Mouse (Mus musculus) heart, embryonic 14.5 days (tissue): ENCODE measurements at regions not wholly inside any gene's neighbourhood (a gene's known extent, or its start where the extent isn't known, plus 50 kb on each side); places are given as distances from the start of the nearest gene placed in this dataset.

Source experiments
- ATAC-seq: fragments of 200-750 bp; cut with Nextera tagmentation; 2 replicates; pipeline ENCODE4 v1.8.0; 2017; ENCODE audit warnings: low read depth, moderate TSS enrichment; ENCODE audit not compliant: insufficient number of reproducible peaks, insufficient read depth, low FRiP score
- H3K27ac ChIP-seq, 2 experiments: fragments of 200-500 bp in 1 of 2; fragments of 300-500 bp in 1 of 2; sonication (generic) in 1 of 2; replicated peaks in 1 of 2; 2 replicates each; pipeline ENCODE4 v1.5.1; 2012 to 2014; ENCODE audit warnings: low read depth in 2 of 2, low read length in 2 of 2, control low read depth in 1 of 2, mild to moderate bottlenecking in 1 of 2, mixed read lengths in 1 of 2; ENCODE audit not compliant: control insufficient read depth in 1 of 2, insufficient read depth in 1 of 2
- H3K27me3 ChIP-seq: fragments of 300-500 bp; sonication (generic); 2 replicates; pipeline ENCODE4 v1.6.1; 2014; ENCODE audit warnings: mild to moderate bottlenecking, low read length, control low read depth; ENCODE audit not compliant: control insufficient read depth, insufficient read depth
- H3K36me3 ChIP-seq: fragments of 300-500 bp; sonication (generic); 2 replicates; pipeline ENCODE4 v1.6.1; 2014; ENCODE audit warnings: mild to moderate bottlenecking, control low read depth, low read length, mixed read lengths; ENCODE audit not compliant: control insufficient read depth, insufficient read depth
- H3K4me1 ChIP-seq, 2 experiments: fragments of 200-500 bp in 1 of 2; fragments of 300-500 bp in 1 of 2; sonication (generic) in 1 of 2; 2 replicates each; pipeline ENCODE4 v1.6.1; 2012 to 2014; ENCODE audit warnings: low read length in 2 of 2, control low read depth in 1 of 2, mixed read lengths in 1 of 2; ENCODE audit not compliant: control insufficient read depth in 2 of 2, insufficient read depth in 2 of 2
- H3K4me2 ChIP-seq: fragments of 300-500 bp; sonication (generic); 2 replicates; pipeline ENCODE4 v1.6.1; 2014; ENCODE audit warnings: mild to moderate bottlenecking, low read length
- H3K4me3 ChIP-seq, 2 experiments: fragments of 200-500 bp in 1 of 2; fragments of 300-500 bp in 1 of 2; sonication (generic) in 1 of 2; 2 replicates each; pipeline ENCODE4 v1.5.1; 2012 to 2014; ENCODE audit warnings: low read length in 2 of 2, mild to moderate bottlenecking in 2 of 2, control low read depth in 1 of 2, low read depth in 1 of 2, moderate library complexity in 1 of 2; ENCODE audit not compliant: control insufficient read depth in 1 of 2, insufficient read depth in 1 of 2
- H3K9ac ChIP-seq: fragments of 300-500 bp; sonication (generic); 2 replicates; pipeline ENCODE4 v1.6.1; 2014; ENCODE audit warnings: mild to moderate bottlenecking, low read length
- H3K9me3 ChIP-seq: fragments of 300-500 bp; sonication (generic); 2 replicates; pipeline ENCODE4 v1.6.1; 2016; ENCODE audit warnings: low read length, control low read depth; ENCODE audit not compliant: control insufficient read depth
- WGBS: fragments of 180-500 bp; shearing (Covaris S2); extraction: QIAGEN DNeasy Blood & Tissue Kit; methylation state at CpG from one replicate; pipeline ENCODE4 v1.1.7; 2014; 5-methylcytosine and 5-hydroxymethylcytosine counted together

DNA sequence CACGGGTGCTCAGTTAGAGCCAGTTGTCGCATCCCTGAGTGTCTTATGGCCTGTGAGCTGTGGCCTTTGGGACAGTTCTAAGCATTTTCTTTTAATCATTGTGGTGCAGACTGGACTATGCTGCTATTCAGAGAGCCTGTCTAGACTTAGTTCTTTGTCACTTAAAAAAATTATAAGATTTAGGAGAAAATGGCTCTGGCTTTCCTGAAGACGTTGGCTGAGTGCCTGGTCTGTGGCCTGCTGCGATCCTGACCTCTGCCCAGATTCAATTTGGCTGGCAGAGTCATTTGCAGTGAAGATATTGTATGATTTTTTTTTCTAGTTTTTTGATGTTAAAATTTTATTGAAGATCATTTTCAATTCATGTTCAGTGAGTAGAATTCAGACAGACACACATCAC is 322.0 kb downstream of the 1810013L24Rik start:
- Histone ChIP-seq H3K27ac (no peak overlapping the region), H3K9ac (no peak overlapping the region), H3K27me3 (no peaks in the 10 kb centered on the region), H3K4me2 (no peak overlapping the region), H3K4me3 (no peak overlapping the region), H3K9me3 (no peaks in the 10 kb centered on the region), H3K36me3 (no peaks in the 10 kb centered on the region), H3K4me1 (no peaks in the 10 kb centered on the region)
- WGBS: 82% methylated on average over 4 of the region's 4 CpGs
- no peak for ATAC-seq

DNA sequence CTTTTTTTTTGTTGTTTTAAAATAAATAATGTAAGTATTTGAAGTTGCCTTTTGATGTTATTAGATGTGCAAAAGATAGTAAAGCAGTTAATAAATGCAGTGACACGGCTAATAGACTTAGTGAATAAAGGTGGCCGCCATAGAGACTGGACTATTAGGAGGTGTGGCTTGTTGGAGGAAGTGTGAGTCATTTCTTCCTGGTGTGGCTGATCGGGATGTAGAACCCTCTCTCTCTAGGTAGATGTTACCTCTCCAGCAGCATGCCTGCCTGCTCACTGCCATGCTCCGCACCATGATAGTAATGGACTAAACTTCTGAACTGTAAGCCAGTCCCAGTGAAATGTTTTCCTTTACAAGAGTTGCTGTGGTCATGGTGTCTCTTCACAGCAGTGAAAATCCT is 323.6 kb downstream of the 1810013L24Rik start:
- Histone ChIP-seq H3K4me1 (no peaks in the 10 kb centered on the region), H3K36me3 (no peaks in the 10 kb centered on the region), H3K9me3 (no peaks in the 10 kb centered on the region), H3K4me2 (no peak overlapping the region), H3K27me3 (no peaks in the 10 kb centered on the region), H3K27ac (no peak overlapping the region), H3K9ac (no peak overlapping the region), H3K4me3 (no peak overlapping the region)
- ATAC-seq: no peak
- 79% methylated on average over 4 of the region's 4 CpGs for WGBS

DNA sequence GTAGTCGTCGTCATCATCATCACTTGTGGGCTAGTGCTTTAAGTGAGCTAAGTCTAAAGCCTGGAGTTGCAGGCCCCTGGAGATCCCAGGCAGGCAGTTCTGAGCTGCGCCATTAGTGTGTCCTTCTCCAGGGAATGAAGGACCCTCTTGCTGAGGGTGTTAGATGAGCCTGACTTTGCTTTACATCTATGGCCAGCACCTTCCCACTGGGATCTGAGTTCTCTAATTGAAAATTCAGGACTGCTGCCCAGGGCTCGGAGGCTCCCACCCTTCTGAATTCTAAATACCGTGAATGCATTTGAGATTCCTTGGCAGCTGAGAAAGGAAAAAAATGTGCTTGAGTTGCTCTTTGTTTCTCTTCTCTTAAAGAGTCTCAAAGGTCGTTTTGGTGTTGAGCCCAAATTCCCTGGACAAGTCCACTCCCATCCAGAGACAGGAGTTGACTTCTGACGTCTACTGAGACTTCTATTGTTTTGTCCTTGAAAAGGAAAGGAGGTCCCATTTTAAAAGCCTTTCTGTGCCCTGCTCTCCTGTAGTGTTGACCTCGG is 335.9 kb downstream of the 1810013L24Rik start:
- Histone ChIP-seq H3K27ac (no peak overlapping the region), H3K4me2 (no peak overlapping the region), H3K36me3 (no peaks in the 10 kb centered on the region), H3K27me3 (no peaks in the 10 kb centered on the region), H3K9ac (no peak overlapping the region), H3K9me3 (no peaks in the 10 kb centered on the region), H3K4me3 (no peak overlapping the region), H3K4me1 (no peaks in the 10 kb centered on the region)
- 67% methylated on average over 8 of the region's 8 CpGs for WGBS
- no peak for ATAC-seq

DNA sequence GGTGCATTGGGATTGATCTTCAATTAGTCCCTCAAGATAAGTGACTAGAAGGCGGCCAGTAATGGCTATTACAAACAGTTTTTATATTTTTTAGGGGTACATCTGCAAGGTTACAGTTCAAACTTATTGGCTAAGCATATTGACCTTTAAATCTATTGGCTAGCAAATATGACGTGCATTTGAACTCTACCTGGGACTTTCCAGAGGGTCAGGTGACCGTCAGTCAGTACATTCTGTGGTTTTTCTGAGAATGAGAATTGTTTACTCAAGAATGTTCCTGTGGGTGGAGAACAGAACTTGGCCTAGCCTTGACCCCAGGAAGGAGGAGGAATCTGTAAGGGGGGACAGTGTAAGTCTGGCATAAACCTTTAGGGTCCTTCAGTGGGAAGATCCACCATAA is 346.5 kb downstream of the 1810013L24Rik start:
- no peak overlapping the region for H3K27ac ChIP-seq
- no peak overlapping the region for H3K4me3 ChIP-seq
- H3K27me3 ChIP-seq: no peaks in the 10 kb centered on the region
- 64% methylated on average over 3 of the region's 3 CpGs for WGBS
- ATAC-seq: no peak
- no peaks in the 10 kb centered on the region for H3K36me3 ChIP-seq
- no peak overlapping the region for H3K4me2 ChIP-seq
- no peaks in the 10 kb centered on the region for H3K4me1 ChIP-seq
- no peak overlapping the region for H3K9ac ChIP-seq
- no peaks in the 10 kb centered on the region for H3K9me3 ChIP-seq

DNA sequence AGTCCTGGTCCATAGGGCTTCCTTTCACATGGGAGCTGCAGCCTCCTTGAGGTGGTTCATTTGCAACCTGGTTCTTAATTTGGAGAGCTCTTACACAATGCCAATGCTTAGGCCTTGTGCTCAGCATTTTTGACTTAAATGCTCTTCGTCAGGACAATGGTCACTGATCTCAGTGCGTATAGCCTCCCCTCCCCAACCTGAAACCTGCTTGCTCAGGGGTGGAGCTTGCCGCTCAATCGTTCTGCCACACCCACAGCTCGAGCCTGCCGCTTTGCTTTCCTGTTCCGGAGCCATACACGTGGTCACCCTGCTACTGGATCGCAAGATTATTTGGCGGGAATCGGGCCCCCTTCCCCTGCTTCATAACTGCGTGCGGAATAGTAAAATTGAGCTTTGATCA is 365.9 kb downstream of the 1810013L24Rik start:
- 48% methylated on average over 13 of the region's 13 CpGs for WGBS
- Histone ChIP-seq H3K9ac (no peak overlapping the region), H3K4me3 (no peak overlapping the region), H3K4me1 (peaks cover 7 to 16% of the 10 kb centered on the region in 2 experiments), H3K27me3 (no peaks in the 10 kb centered on the region), H3K36me3 (no peaks in the 10 kb centered on the region), H3K9me3 (no peaks in the 10 kb centered on the region), H3K4me2 (no peak overlapping the region), H3K27ac (no peak overlapping the region)
- ATAC-seq: no peak

DNA sequence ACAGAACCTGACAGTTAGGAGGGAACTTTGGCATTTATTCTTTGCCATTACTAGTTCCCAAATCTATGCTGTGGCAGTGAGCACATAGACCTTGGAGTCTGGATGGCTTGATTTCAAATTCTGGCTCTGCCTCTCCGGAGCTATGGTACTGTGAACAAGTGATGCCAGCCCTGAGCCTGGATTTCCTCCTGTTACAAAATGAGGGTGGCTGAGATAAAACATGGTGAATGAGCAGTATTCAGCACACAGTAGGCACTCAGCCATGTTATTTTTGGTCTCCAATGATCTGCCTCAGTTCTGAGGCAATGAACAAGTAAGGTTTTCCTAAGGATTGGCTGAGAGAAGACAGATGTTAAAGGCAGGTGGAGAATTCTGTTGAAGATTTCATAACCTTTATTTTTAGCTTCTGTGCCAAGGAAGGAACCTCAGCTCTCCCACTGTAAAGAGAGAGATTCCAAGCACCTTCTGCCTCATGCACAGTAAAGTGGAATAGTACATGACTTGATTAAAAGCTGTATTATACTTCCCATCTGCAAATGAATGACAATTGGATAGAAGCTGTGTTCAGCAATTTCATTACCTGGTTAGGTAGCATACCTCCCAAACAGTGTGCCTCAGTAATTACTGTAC is 369.1 kb downstream of the 1810013L24Rik start:
- WGBS: 65% methylated on average over 1 of the region's 1 CpGs
- Histone ChIP-seq H3K4me1 (peaks cover 0 to 4% of the 10 kb centered on the region in 2 experiments; a peak in 2 of 4 replicates), H3K9me3 (no peaks in the 10 kb centered on the region), H3K4me2 (no peak overlapping the region), H3K4me3 (no peak overlapping the region), H3K9ac (no peak overlapping the region), H3K27me3 (no peaks in the 10 kb centered on the region), H3K27ac (no peak overlapping the region), H3K36me3 (no peaks in the 10 kb centered on the region)
- no peak for ATAC-seq

DNA sequence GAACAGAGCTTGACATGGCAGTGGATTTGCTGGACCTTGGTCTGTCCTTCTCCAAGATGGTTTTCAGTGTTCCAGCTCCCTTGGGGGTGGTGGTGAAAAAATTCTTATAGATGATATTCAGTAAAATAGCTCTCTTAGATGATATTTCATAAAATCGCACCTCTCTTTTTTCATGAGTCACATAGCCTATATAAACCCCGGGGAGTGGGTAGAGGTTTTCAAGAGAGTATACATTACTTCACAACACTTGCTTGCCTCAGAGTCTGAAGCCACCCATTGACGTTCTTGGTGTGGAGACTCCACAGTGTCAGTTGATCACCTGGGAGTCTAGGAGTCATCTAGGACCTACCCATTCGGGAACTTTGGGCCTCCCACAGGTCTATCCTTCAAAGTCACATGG is 378.7 kb downstream of the 1810013L24Rik start:
- H3K9ac ChIP-seq: no peak overlapping the region
- ATAC-seq: no peak
- 89% methylated on average over 4 of the region's 4 CpGs for WGBS

DNA sequence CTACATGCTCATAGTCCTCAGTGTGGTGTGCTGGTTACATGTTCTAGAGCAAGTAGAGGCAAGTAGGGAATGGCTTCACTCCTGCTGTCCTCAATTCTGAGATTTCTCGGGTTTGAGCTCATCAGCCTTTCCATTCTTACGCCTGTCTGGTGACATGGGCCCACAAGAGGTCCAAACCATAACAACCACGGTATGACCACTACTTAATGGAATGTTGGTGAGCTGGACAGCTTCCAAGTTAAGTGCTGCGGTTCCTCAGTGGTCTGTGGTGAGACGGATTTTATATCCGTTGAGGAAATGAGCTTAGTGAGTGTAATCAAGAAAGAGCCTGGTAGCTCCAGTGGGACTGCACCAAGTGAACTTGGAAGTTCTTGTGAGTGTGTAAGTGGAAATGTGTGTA is 381.6 kb downstream of the 1810013L24Rik start:
- ATAC-seq: no peak
- Histone ChIP-seq H3K4me3 (no peak overlapping the region), H3K9me3 (peaks cover 8% of the 10 kb centered on the region; the same call in 1 of the 2 replicates), H3K27me3 (no peaks in the 10 kb centered on the region), H3K27ac (no peak overlapping the region), H3K4me2 (no peak overlapping the region), H3K36me3 (no peaks in the 10 kb centered on the region), H3K9ac (no peak overlapping the region), H3K4me1 (peaks cover 0 to 8% of the 10 kb centered on the region in 2 experiments; a peak in 2 of 4 replicates)
- WGBS: 22% methylated on average over 6 of the region's 6 CpGs

More for the DNA sequence above, 378.7 kb downstream of the 1810013L24Rik start:
- Histone ChIP-seq H3K27ac (no peak overlapping the region), H3K4me2 (no peak overlapping the region), H3K36me3 (no peaks in the 10 kb centered on the region), H3K4me1 (peaks cover 0 to 8% of the 10 kb centered on the region in 2 experiments; a peak in 2 of 4 replicates), H3K9me3 (peaks cover 8% of the 10 kb centered on the region; the same call in 1 of the 2 replicates), H3K27me3 (no peaks in the 10 kb centered on the region), H3K4me3 (no peak overlapping the region)
